8 mouse cellular contexts compared by ENCODE assay signal in the genomic region with DNA sequence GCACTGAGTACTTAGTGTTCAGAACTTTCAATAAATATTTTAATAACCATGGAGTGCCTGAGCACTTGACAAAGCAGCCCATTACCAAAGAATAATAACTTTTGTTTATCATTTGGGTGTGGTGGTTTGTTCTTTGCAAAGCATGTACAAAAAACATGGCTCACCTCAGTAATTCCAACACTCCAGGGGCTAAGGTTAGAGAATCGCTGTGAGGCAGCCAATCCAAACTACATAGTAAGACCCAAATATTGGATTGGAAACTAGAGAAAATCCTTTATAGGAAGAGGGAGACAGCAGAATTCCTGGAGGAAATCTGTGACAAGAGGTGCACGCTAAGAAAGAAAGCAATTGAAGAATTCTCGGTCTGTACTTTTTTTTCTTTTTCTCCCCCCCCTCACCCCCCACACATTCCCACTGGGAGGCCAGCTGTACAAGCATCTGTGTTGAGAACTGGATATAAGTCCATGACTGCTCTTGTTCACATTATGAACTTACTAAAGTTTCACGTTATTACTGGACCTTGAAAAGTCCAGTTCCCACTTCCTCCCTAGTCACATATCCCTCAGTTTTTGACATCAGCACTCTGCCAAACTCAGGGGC. TPM values are rescaled to one million over a fixed set of nuclear protein-coding genes. Genes with fewer than 3 reads are reported as not detected.
A peak's percentile ranks its signal among the peaks of the same experiment; 100 is the strongest.
DNase-seq lines count a peak whose midpoint lies in the region; ATAC-seq and TF ChIP-seq lines count a peak whose summit lies in the region.

No protein-coding gene starts in this region.

- no peak for DNase-seq in cerebellum, adult 2 months
- no peak for DNase-seq in cerebellum, adult 18-20 months
- no peak for DNase-seq in testis, postnatal 14 days (ENCODE audit: low spot score)
- no peak for DNase-seq in liver, embryonic 14.5 days (ENCODE audit: low read depth in 3 of 3, low spot score in 3 of 3)
- DNase-seq in adrenal gland, postnatal 10 days, result no peak
- DNase-seq in cerebellum, postnatal 14 days, result no peak
- DNase-seq in left cerebral cortex, adult 9 months (ENCODE audit: low spot score in 2 of 2), result no peak

- H3K9me3 ChIP-seq in liver, embryonic 14.5 days (ENCODE audit: control insufficient read depth, low read length), result no peaks in the 10 kb centered on the region

- no peak for TF ChIP-seq CTCF in cerebellum, adult 2 months (IDR thresholded peaks at IDR 0.05; ENCODE audit: borderline replicate concordance, insufficient read depth, low read depth, low read length)
- TF ChIP-seq CTCF in testis, adult 2 months (IDR thresholded peaks at IDR 0.05; ENCODE audit: control insufficient read depth, insufficient read depth, insufficient replicate concordance, low read depth, low read length), result no peak
- TF ChIP-seq CTCF in liver, embryonic 14.5 days (IDR thresholded peaks at IDR 0.05; ENCODE audit: low read depth), result no peak

- peak overlapping the region; percentile 70 for H3K4me3 ChIP-seq in cerebellum, adult 2 months (replicated peaks; ENCODE audit: insufficient read depth, low read depth, low read length)
- peak overlapping the region; percentile 95 for H3K4me3 ChIP-seq in testis, adult 2 months (ENCODE audit: control insufficient read depth, low read depth, low read length)
- H3K4me3 ChIP-seq in liver, embryonic 14.5 days (ENCODE audit: insufficient read depth in 1 of 2, low read depth in 2 of 2, low read length in 2 of 2), result peak overlapping the region; percentile 80 to 87

- no peak for TF ChIP-seq EP300 in liver, embryonic 14.5 days (IDR thresholded peaks at IDR 0.05; ENCODE audit: low read depth)

- H3K4me1 ChIP-seq in cerebellum, adult 2 months (ENCODE audit: control insufficient read depth, insufficient read depth, low read length), result no peaks in the 10 kb centered on the region
- no peaks in the 10 kb centered on the region; the same call in 1 of the 2 replicates for H3K4me1 ChIP-seq in testis, adult 2 months (ENCODE audit: control insufficient read depth, insufficient read depth, low read length)
- peaks cover 13 to 22% of the 10 kb centered on the region in 2 experiments for H3K4me1 ChIP-seq in liver, embryonic 14.5 days (replicated peaks; ENCODE audit: control insufficient read depth in 2 of 2, insufficient read depth in 2 of 2, low read length in 1 of 2)

- H3K36me3 ChIP-seq in testis, adult 2 months (ENCODE audit: control insufficient read depth, insufficient read depth, low read length), result no peaks in the 10 kb centered on the region
- peaks cover 26% of the 10 kb centered on the region for H3K36me3 ChIP-seq in liver, embryonic 14.5 days (replicated peaks; ENCODE audit: control insufficient read depth, insufficient read depth, low read depth)

- no peaks in the 10 kb centered on the region for H3K27me3 ChIP-seq in cerebellum, adult 2 months (ENCODE audit: control insufficient read depth, insufficient read depth, low read length)
- no peaks in the 10 kb centered on the region for H3K27me3 ChIP-seq in testis, adult 2 months (ENCODE audit: control insufficient read depth, insufficient read depth, low read length)
- no peaks in the 10 kb centered on the region for H3K27me3 ChIP-seq in liver, embryonic 14.5 days (ENCODE audit: control insufficient read depth, insufficient read depth, low read length)

- H3K9ac ChIP-seq in liver, embryonic 14.5 days (replicated peaks), result peak overlapping the region; percentile 95

- no peak overlapping the region for H3K27ac ChIP-seq in cerebellum, adult 2 months (ENCODE audit: insufficient read depth, low read length)
- H3K27ac ChIP-seq in testis, adult 2 months (ENCODE audit: control insufficient read depth, insufficient read depth, low read depth, low read length), result peak overlapping the region; percentile 75
- H3K27ac ChIP-seq in liver, embryonic 14.5 days, result peak overlapping the region; percentile 6; the same call in 1 of the 2 replicates

- ATAC-seq in liver, embryonic 14.5 days (ENCODE audit: insufficient read depth), result peak; percentile 1; the same call in 1 of the 2 replicates

- H3K4me2 ChIP-seq in liver, embryonic 14.5 days (ENCODE audit: low read depth), result peak overlapping the region; percentile 82

- 3% methylated on average over 4 of the region's 4 CpGs for WGBS in cerebellum, adult 2 months
- 16% methylated on average over 4 of the region's 4 CpGs for WGBS in liver, embryonic 14.5 days (ENCODE audit: insufficient replicate concordance)

- no peak for TF ChIP-seq POLR2A in cerebellum, adult 2 months (IDR thresholded peaks at IDR 0.05; ENCODE audit: borderline replicate concordance, insufficient read depth, low read length)
- TF ChIP-seq POLR2A in testis, adult 2 months (IDR thresholded peaks at IDR 0.05; ENCODE audit: control insufficient read depth, low read depth, low read length), result no peak

RNA-seq across cellular contexts. Expression of a gene that starts 1.0 kb away (rescaled TPM):
- polyA plus RNA-seq in cerebellum, adult 2 months (2012; rRNA removed), result 30.6 and 34.0 TPM in 2 replicates
- polyA plus RNA-seq in testis, adult 2 months (2012; rRNA removed), result 5.2 and 5.6 TPM in 2 replicates
- polyA plus RNA-seq in liver, embryonic 14.5 days (2012; rRNA removed), result 10.4 and 14.3 TPM in 2 replicates
- 5.1 and 6.9 TPM in 2 replicates for polyA plus RNA-seq in liver, embryonic 14.5 days (2014; fragmentation: Nextera tagmentation; extraction: Ambion mirVana)
- 10 to 100 TPM; 20.6 to 25.2 TPM for total RNA-seq in adrenal gland, postnatal 10 days (2021)

RNA-seq across cellular contexts. Expression of a gene that starts 11.8 kb away (rescaled TPM):
- 74.0 and 75.0 TPM in 2 replicates for polyA plus RNA-seq in cerebellum, adult 2 months (2012; rRNA removed)
- polyA plus RNA-seq in testis, adult 2 months (2012; rRNA removed), result 95.8 and 99.6 TPM in 2 replicates
- polyA plus RNA-seq in liver, embryonic 14.5 days (2012; rRNA removed), result 21.3 and 24.9 TPM in 2 replicates
- 40.9 and 48.5 TPM in 2 replicates for polyA plus RNA-seq in liver, embryonic 14.5 days (2014; fragmentation: Nextera tagmentation; extraction: Ambion mirVana)
- total RNA-seq in adrenal gland, postnatal 10 days (2021), result 10 to 100 TPM; 62.4 to 69.7 TPM

RNA-seq across cellular contexts. Expression of a gene that starts 15.2 kb away (rescaled TPM):
- polyA plus RNA-seq in cerebellum, adult 2 months (2012; rRNA removed), result 339 and 352 TPM in 2 replicates
- polyA plus RNA-seq in testis, adult 2 months (2012; rRNA removed), result 744 and 839 TPM in 2 replicates
- polyA plus RNA-seq in liver, embryonic 14.5 days (2012; rRNA removed), result 3.0 and 3.6 TPM in 2 replicates
- 1.9 and 2.7 TPM in 2 replicates for polyA plus RNA-seq in liver, embryonic 14.5 days (2014; fragmentation: Nextera tagmentation; extraction: Ambion mirVana)
- 10 to 100 TPM; 13.8 to 23.7 TPM for total RNA-seq in adrenal gland, postnatal 10 days (2021)

RNA-seq across cellular contexts. Expression of a gene that starts 24.6 kb away (rescaled TPM):
- polyA plus RNA-seq in cerebellum, adult 2 months (2012; rRNA removed), result 0.75 and 0.90 TPM in 2 replicates
- 603 and 652 TPM in 2 replicates for polyA plus RNA-seq in testis, adult 2 months (2012; rRNA removed)
- 0.12 and 0.19 TPM in 2 replicates for polyA plus RNA-seq in liver, embryonic 14.5 days (2012; rRNA removed)
- polyA plus RNA-seq in liver, embryonic 14.5 days (2014; fragmentation: Nextera tagmentation; extraction: Ambion mirVana), result 0.14 and 0.19 TPM in 2 replicates
- total RNA-seq in adrenal gland, postnatal 10 days (2021), result under 1 TPM in 1 of 2 experiments, not detected in 1; 0.18 TPM

RNA-seq across cellular contexts. Expression of a gene that starts 34.2 kb away (rescaled TPM):
- 1.8 and 1.9 TPM in 2 replicates for polyA plus RNA-seq in cerebellum, adult 2 months (2012; rRNA removed)
- polyA plus RNA-seq in testis, adult 2 months (2012; rRNA removed), result 1.9 and 2.0 TPM in 2 replicates
- 0.04 TPM in 2 replicates for polyA plus RNA-seq in liver, embryonic 14.5 days (2012; rRNA removed)
- 0.16 TPM in 1 of 2 replicates, not detected in the other for polyA plus RNA-seq in liver, embryonic 14.5 days (2014; fragmentation: Nextera tagmentation; extraction: Ambion mirVana)
- total RNA-seq in adrenal gland, postnatal 10 days (2021), result under 1 TPM in 1 of 2 experiments, not detected in 1; 0.42 TPM

Comparison
In these comparisons a context has a peak if more than half of its experiments do, and no peak if none do; other contexts are left out.
1. RNA of a gene that starts 15.2 kb away (polyA plus RNA-seq): 744 to 839 TPM in testis, adult 2 months and 339 to 352 TPM in cerebellum, adult 2 months; 1.9 to 3.6 TPM in liver, embryonic 14.5 days; every median in the first group is over 10 times any median in the second.
2. Peak in every context shown above with its lines, with median percentiles within 50 percentile points of each other: H3K4me3 ChIP-seq.